In genomic region chr10:82630497-82630896, GRCm38 (mm10) we compare ENCODE assay signal across 8 mouse cellular contexts. TPM values are rescaled to one million over a fixed set of nuclear protein-coding genes. Genes with fewer than 3 reads are reported as not detected.
DNase-seq lines count a peak whose midpoint lies in the region; ATAC-seq and TF ChIP-seq lines count a peak whose summit lies in the region.

No protein-coding gene starts in this region.

- ATAC-seq in intestine, embryonic 16.5 days = 0 out of 2 replicates have a peak, but pooled peaks have one; percentile 2
- ATAC-seq in neural tube, embryonic 14.5 days (ENCODE audit: low read depth) = no peak
- no peak for ATAC-seq in cerebellum, adult (ENCODE audit: insufficient number of reproducible peaks, low FRiP score, low TSS enrichment)

- H3K9ac ChIP-seq in liver, adult 2 months (ENCODE audit: low read depth, low read length) = peak overlapping the region; percentile 92
- H3K9ac ChIP-seq in intestine, embryonic 16.5 days (ENCODE audit: low read depth, low read length) = peak overlapping the region; percentile 80
- peak overlapping the region; percentile 79 for H3K9ac ChIP-seq in neural tube, embryonic 14.5 days (replicated peaks; ENCODE audit: low read depth, low read length)

- TF ChIP-seq CTCF in liver, adult 2 months (IDR thresholded peaks at IDR 0.05; ENCODE audit: low read depth, low read length) = no peak

- H3K27ac ChIP-seq in liver, adult 2 months (replicated peaks; ENCODE audit: insufficient read depth, low read depth, low read length) = no peak overlapping the region
- peak overlapping the region; percentile 98 for H3K27ac ChIP-seq in embryonic facial prominence, embryonic 10.5 days (replicated peaks)
- H3K27ac ChIP-seq in intestine, embryonic 16.5 days (ENCODE audit: low read length) = peak overlapping the region; percentile 80
- H3K27ac ChIP-seq in neural tube, embryonic 14.5 days (ENCODE audit: low read depth, low read length) = no peak overlapping the region; the same call in 1 of the 2 replicates

- no peaks in the 10 kb centered on the region for H3K27me3 ChIP-seq in liver, adult 2 months (ENCODE audit: control insufficient read depth, insufficient read depth, low read length)
- H3K27me3 ChIP-seq in embryonic facial prominence, embryonic 10.5 days (replicated peaks; ENCODE audit: low read depth, poor library complexity, severe bottlenecking) = no peaks in the 10 kb centered on the region
- H3K27me3 ChIP-seq in intestine, embryonic 16.5 days (replicated peaks; ENCODE audit: control insufficient read depth, insufficient read depth, low read length) = no peaks in the 10 kb centered on the region
- no peaks in the 10 kb centered on the region for H3K27me3 ChIP-seq in neural tube, embryonic 14.5 days (ENCODE audit: control insufficient read depth, insufficient read depth, low read length)

- H3K79me2 ChIP-seq in liver, adult 2 months (ENCODE audit: control insufficient read depth, insufficient read depth, low read length) = peaks cover 29% of the 10 kb centered on the region

- peak overlapping the region; percentile 87 for H3K4me3 ChIP-seq in liver, adult 2 months (ENCODE audit: insufficient read depth, low read depth, low read length)
- peak overlapping the region; percentile 87 for H3K4me3 ChIP-seq in embryonic facial prominence, embryonic 10.5 days
- H3K4me3 ChIP-seq in intestine, embryonic 16.5 days (ENCODE audit: low read length) = peak overlapping the region; percentile 90
- H3K4me3 ChIP-seq in neural tube, embryonic 14.5 days (ENCODE audit: low read depth, low read length) = peak overlapping the region; percentile 77

- no peak for DNase-seq in liver, adult 2 months (ENCODE audit: extremely low read depth, low read depth, low spot score)
- no peak for DNase-seq in liver
- DNase-seq in embryonic facial prominence, embryonic 10.5 days (ENCODE audit: low spot score) = peak; percentile 19
- no peak for DNase-seq in ovary, postnatal 10 days (ENCODE audit: low spot score)
- DNase-seq in lung, postnatal 25 days (ENCODE audit: low spot score) = no peak

- TF ChIP-seq POLR2A in liver, adult 2 months (IDR thresholded peaks at IDR 0.05; ENCODE audit: extremely low read depth, insufficient read depth, low read length) = no peak

- H3K4me2 ChIP-seq in intestine, embryonic 16.5 days (ENCODE audit: low read depth, low read length) = peak overlapping the region; percentile 84
- peak overlapping the region; percentile 79 for H3K4me2 ChIP-seq in neural tube, embryonic 14.5 days (ENCODE audit: low read depth, low read length)

- peaks cover 3% of the 10 kb centered on the region; the same call in 1 of the 2 replicates for H3K9me3 ChIP-seq in embryonic facial prominence, embryonic 10.5 days
- no peaks in the 10 kb centered on the region for H3K9me3 ChIP-seq in intestine, embryonic 16.5 days (ENCODE audit: control insufficient read depth, low read length)
- no peaks in the 10 kb centered on the region for H3K9me3 ChIP-seq in neural tube, embryonic 14.5 days (ENCODE audit: control insufficient read depth, low read length)

- 8% methylated on average over 7 of the region's 7 CpGs for WGBS in liver, adult 2 months
- 24% methylated on average over 7 of the region's 7 CpGs for WGBS in embryonic facial prominence, embryonic 10.5 days
- 11% methylated on average over 7 of the region's 7 CpGs for WGBS in intestine, embryonic 16.5 days
- 20% methylated on average over 7 of the region's 7 CpGs for WGBS in neural tube, embryonic 14.5 days

- peaks cover 8% of the 10 kb centered on the region for H3K4me1 ChIP-seq in liver, adult 2 months (ENCODE audit: control insufficient read depth, insufficient read depth, low read length)
- H3K4me1 ChIP-seq in embryonic facial prominence, embryonic 10.5 days = peaks cover 22% of the 10 kb centered on the region
- peaks cover 9% of the 10 kb centered on the region for H3K4me1 ChIP-seq in intestine, embryonic 16.5 days (ENCODE audit: control insufficient read depth, insufficient read depth, low read length)
- H3K4me1 ChIP-seq in neural tube, embryonic 14.5 days (ENCODE audit: control insufficient read depth, insufficient read depth, low read length) = peaks cover 14% of the 10 kb centered on the region

- no peaks in the 10 kb centered on the region for H3K36me3 ChIP-seq in liver, adult 2 months (ENCODE audit: control insufficient read depth, insufficient read depth, low read length)
- peaks cover 45% of the 10 kb centered on the region for H3K36me3 ChIP-seq in embryonic facial prominence, embryonic 10.5 days (replicated peaks)
- peaks cover 3% of the 10 kb centered on the region; the same call in 1 of the 2 replicates for H3K36me3 ChIP-seq in intestine, embryonic 16.5 days (ENCODE audit: control insufficient read depth, insufficient read depth, low read length)
- no peaks in the 10 kb centered on the region for H3K36me3 ChIP-seq in neural tube, embryonic 14.5 days (ENCODE audit: control insufficient read depth, insufficient read depth, low read length)

RNA-seq across cellular contexts. Expression of gene Tdg, which starts 0.9 kb away (rescaled TPM):
- 10.7 and 12.4 TPM in 2 replicates for total RNA-seq in liver, adult 2 months (2014; rRNA removed)
- 8.8 and 9.7 TPM in 2 replicates for polyA plus RNA-seq in liver, adult 2 months (2012; rRNA removed)
- 262 and 276 TPM in 2 replicates for polyA plus RNA-seq in embryonic facial prominence, embryonic 10.5 days (2016; fragmentation: Nextera tagmentation; extraction: Ambion mirVana)
- polyA plus RNA-seq in intestine, embryonic 16.5 days (2015; fragmentation: Nextera tagmentation; extraction: Ambion mirVana) = 102 TPM in 2 replicates
- polyA plus RNA-seq in neural tube, embryonic 14.5 days (2014; fragmentation: Nextera tagmentation; extraction: Ambion mirVana) = 157 and 206 TPM in 2 replicates

RNA-seq across cellular contexts. Expression of gene 1190007I07Rik, which starts 7.5 kb away (rescaled TPM):
- 18.1 and 24.3 TPM in 2 replicates for total RNA-seq in liver, adult 2 months (2014; rRNA removed)
- 42.0 and 48.5 TPM in 2 replicates for polyA plus RNA-seq in liver, adult 2 months (2012; rRNA removed)
- 36.9 and 38.6 TPM in 2 replicates for polyA plus RNA-seq in embryonic facial prominence, embryonic 10.5 days (2016; fragmentation: Nextera tagmentation; extraction: Ambion mirVana)
- 57.3 and 59.6 TPM in 2 replicates for polyA plus RNA-seq in intestine, embryonic 16.5 days (2015; fragmentation: Nextera tagmentation; extraction: Ambion mirVana)
- polyA plus RNA-seq in neural tube, embryonic 14.5 days (2014; fragmentation: Nextera tagmentation; extraction: Ambion mirVana) = 32.8 and 44.8 TPM in 2 replicates

RNA-seq across cellular contexts. Expression of gene Glt8d2, which starts 60.0 kb away (rescaled TPM):
- 0.18 and 0.34 TPM in 2 replicates for total RNA-seq in liver, adult 2 months (2014; rRNA removed)
- polyA plus RNA-seq in liver, adult 2 months (2012; rRNA removed) = not detected in 2 replicates
- polyA plus RNA-seq in embryonic facial prominence, embryonic 10.5 days (2016; fragmentation: Nextera tagmentation; extraction: Ambion mirVana) = 3.4 and 5.2 TPM in 2 replicates
- 5.0 and 6.8 TPM in 2 replicates for polyA plus RNA-seq in intestine, embryonic 16.5 days (2015; fragmentation: Nextera tagmentation; extraction: Ambion mirVana)
- 0.42 and 1.7 TPM in 2 replicates for polyA plus RNA-seq in neural tube, embryonic 14.5 days (2014; fragmentation: Nextera tagmentation; extraction: Ambion mirVana)

Comparison
In these comparisons a context has a peak if more than half of its experiments do, and no peak if none do; other contexts are left out.
1. H3K27ac ChIP-seq: peak in embryonic facial prominence, embryonic 10.5 days (single experiment) and intestine, embryonic 16.5 days (single experiment); none in liver, adult 2 months (single experiment) and neural tube, embryonic 14.5 days (single experiment).
2. Peak in every context shown above with its lines, with median percentiles within 50 percentile points of each other: H3K4me3 ChIP-seq and H3K9ac ChIP-seq.